Mouse (Mus musculus) embryonic fibroblast, embryonic 13.5 days (primary cell): ENCODE data around the gene Dlg2.

ENCODE experiments used
- CTCF ChIP-seq: IDR thresholded peaks from 2 replicates; pipeline ENCODE4 v1.5.1; 2011; ENCODE audit warnings: mild to moderate bottlenecking, control low read depth, low read length, moderate library complexity, borderline replicate concordance; ENCODE audit not compliant: insufficient read depth
- POLR2A ChIP-seq: IDR thresholded peaks from 2 replicates; pipeline ENCODE4 v1.6.1; 2011; ENCODE audit warnings: low read depth, mild to moderate bottlenecking, control low read depth, low read length, moderate library complexity

DNA sequence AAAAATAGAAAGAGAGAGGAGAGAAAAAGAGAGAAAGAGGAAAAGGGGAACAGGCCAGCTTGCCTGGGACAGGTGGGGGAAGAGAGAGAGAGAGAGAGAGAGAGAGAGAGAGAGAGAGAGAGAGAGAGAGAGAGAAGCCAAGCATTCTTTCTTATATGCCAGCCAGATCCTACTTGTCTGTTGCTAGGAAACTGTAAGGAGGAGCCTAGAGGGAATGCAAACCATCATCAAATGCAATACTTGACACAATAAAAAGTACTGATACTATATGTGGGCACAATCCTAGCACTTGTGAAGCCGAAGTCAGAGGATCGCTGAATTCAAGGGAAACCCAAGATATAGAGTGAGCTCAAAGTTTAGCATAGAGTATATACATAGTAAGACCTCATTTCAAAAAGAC is 711.7 kb downstream of the Dlg2 start:
- TF ChIP-seq POLR2A (no peak), CTCF (no peak)
